Mouse (Mus musculus) lung, postnatal 0 days (tissue): ENCODE measurements at regions not wholly inside any gene's neighbourhood (a gene's known extent, or its start where the extent isn't known, plus 50 kb on each side); places are given as distances from the start of the nearest gene placed in this dataset.
A peak's percentile ranks its signal among the peaks of the same experiment; 100 is the strongest.

Experiments used
- CTCF ChIP-seq: IDR thresholded peaks from 2 replicates; pipeline ENCODE4 v1.5.1; 2016; ENCODE audit warnings: antibody characterized with exemption, mild to moderate bottlenecking
- EP300 ChIP-seq: IDR thresholded peaks from 2 replicates; pipeline ENCODE4 v1.6.1; 2016; ENCODE audit warnings: antibody characterized with exemption, mild to moderate bottlenecking, control low read depth

DNA sequence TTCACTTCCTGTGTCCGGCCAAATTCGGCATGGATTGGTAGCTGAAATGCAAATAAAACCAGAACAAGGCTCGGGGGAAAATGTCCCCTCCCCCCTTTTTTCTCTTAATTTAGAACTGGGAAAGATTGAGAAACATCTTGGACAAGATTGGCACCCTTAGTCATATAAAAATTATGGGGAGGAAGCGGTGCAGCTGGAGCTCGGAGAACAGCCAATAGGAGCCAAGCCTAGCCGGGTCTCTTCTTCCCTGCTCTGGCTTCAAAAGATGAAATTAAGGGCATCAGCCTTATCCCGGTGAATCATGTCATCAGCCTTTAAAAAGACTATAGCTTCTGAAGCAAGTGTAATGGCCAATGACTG, 213.3 kb upstream of the Amigo2 start:
- TF ChIP-seq EP300 (peak; percentile 51; the same call in 1 of the 2 replicates), CTCF (no peak)
